Mouse (Mus musculus) effector memory CD4-positive, alpha-beta T cell, adult 7 months (primary cell): ENCODE results near the gene Mllt3. TPM values are rescaled to one million over a fixed set of nuclear protein-coding genes. Genes with fewer than 3 reads are reported as not detected.

Experiments used
- polyA plus RNA-seq: library from polyadenylated mRNA; unstranded; fragments of 100-300 nt; shearing (Covaris generic); gene quantifications from one replicate; pipeline ENCODE4 v1.2.1, GENCODE M21; 2017

The Mllt3 gene
- polyA plus RNA-seq = 124 TPM

DNA sequence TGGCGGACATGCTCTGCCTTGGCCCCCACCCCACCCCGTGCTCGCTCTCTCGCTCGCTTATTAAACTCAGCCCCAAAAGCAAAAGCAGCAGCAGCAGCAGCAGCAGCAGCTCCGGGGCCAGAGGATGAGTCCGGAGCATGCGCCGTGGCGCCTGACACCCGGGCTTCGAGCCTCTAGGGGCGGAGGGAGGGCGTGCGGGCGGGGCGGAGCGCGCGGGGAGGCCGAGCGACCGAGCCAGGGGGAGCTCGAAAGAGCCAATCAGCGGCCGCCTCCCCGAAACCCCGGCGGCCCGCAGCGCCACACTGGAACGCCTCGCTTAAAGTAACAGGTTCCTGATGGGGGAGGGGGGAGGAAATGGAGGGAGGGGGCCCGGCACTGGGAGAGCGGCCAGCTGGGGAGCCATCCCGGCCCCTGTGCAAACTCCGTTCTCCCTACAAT, at the start of gene Mllt3:
TSS of gene Mllt3 (minus strand) at position 149 of the 438 bp plus-strand sequence.

Other genes with a start within 250 kb of the Mllt3 start
- gene Focad, start 61.3 kb upstream of the Mllt3 start, polyA plus RNA-seq = 28.7 TPM